Mouse (Mus musculus) lung, adult 18-20 months (tissue): ENCODE data around the gene Cdan1.

Source experiments
- DNase-seq, 2 experiments: peaks; one replicate each; pipeline ENCODE4 v3.0.0; 2022; ENCODE audit warnings: mixed read lengths in 2 of 2

Cdan1 gene

GRCm38 (mm10) chr2:120731877-120732530 lies 117.9 kb downstream of the Cdan1 start:
- no peak for DNase-seq

- peak; percentile 92 to 95 for DNase-seq
These were observed 118.6 kb downstream of the Cdan1 start for GRCm38 (mm10) chr2:120731167-120731862.

- DNase-seq, result peak in 1 of 2 experiments; percentile 9
These were observed 119.2 kb downstream of the Cdan1 start for GRCm38 (mm10) chr2:120730639-120731166.

- no peak for DNase-seq
These were observed 119.9 kb downstream of the Cdan1 start for GRCm38 (mm10) chr2:120729775-120730585.

GRCm38 (mm10) chr2:120724176-120724575 lies 125.8 kb downstream of the Cdan1 start:
- no peak for DNase-seq

GRCm38 (mm10) chr2:120723621-120724020 lies 126.3 kb downstream of the Cdan1 start:
- no peak for DNase-seq

GRCm38 (mm10) chr2:120722491-120722890 lies 127.4 kb downstream of the Cdan1 start:
- DNase-seq, result no peak

GRCm38 (mm10) chr2:120721911-120722310 lies 128.0 kb downstream of the Cdan1 start:
- no peak for DNase-seq

- DNase-seq, result no peak
These were observed 129.1 kb downstream of the Cdan1 start for GRCm38 (mm10) chr2:120720821-120721220.

- no peak for DNase-seq
These were observed 131.4 kb downstream of the Cdan1 start for GRCm38 (mm10) chr2:120718496-120718895.

- no peak for DNase-seq
These were observed 136.5 kb downstream of the Cdan1 start for GRCm38 (mm10) chr2:120713441-120713840.

GRCm38 (mm10) chr2:120710948-120711347 lies 139.0 kb downstream of the Cdan1 start:
- DNase-seq, result no peak

- DNase-seq, result no peak
These were observed 139.8 kb downstream of the Cdan1 start for GRCm38 (mm10) chr2:120710154-120710553.

GRCm38 (mm10) chr2:120707041-120707440 lies 142.9 kb downstream of the Cdan1 start:
- DNase-seq, result no peak

- no peak for DNase-seq
These were observed 147.3 kb downstream of the Cdan1 start for GRCm38 (mm10) chr2:120702675-120703074.

GRCm38 (mm10) chr2:120700379-120700885 lies 149.5 kb downstream of the Cdan1 start:
- no peak for DNase-seq

GRCm38 (mm10) chr2:120697767-120698166 lies 152.2 kb downstream of the Cdan1 start:
- no peak for DNase-seq

- DNase-seq, result peak in 1 of 2 experiments; percentile 4
These were observed 168.8 kb downstream of the Cdan1 start for GRCm38 (mm10) chr2:120681151-120681550.

- DNase-seq, result no peak
These were observed 179.7 kb downstream of the Cdan1 start for GRCm38 (mm10) chr2:120670253-120670652.

GRCm38 (mm10) chr2:120667446-120667845 lies 182.5 kb downstream of the Cdan1 start:
- no peak for DNase-seq
